Mouse (Mus musculus) ES-E14 (cell line): ENCODE data around the gene Hist2h2ac. TPM values are rescaled to one million over a fixed set of nuclear protein-coding genes. Genes with fewer than 3 reads are reported as not detected.
"Not testable (repeated sequence)": the region's sequence is repeated elsewhere in the genome, so short reads cannot be mapped to it uniquely, and the experiment has no call there.

Experiments used
- DNase-seq: peaks from one replicate; pipeline ENCODE4 v3.0.0-alpha.2; 2013; ENCODE audit warnings: low read depth, low spot score
- H3K27ac ChIP-seq: 2 replicates; pipeline ENCODE4 v1.5.1; 2012; ENCODE audit warnings: low read depth, mild to moderate bottlenecking, low read length, moderate library complexity, mixed read lengths; ENCODE audit not compliant: poor library complexity, insufficient read depth, severe bottlenecking
- H3K36me3 ChIP-seq: 2 replicates; pipeline ENCODE4 v1.6.1; 2012; ENCODE audit warnings: mild to moderate bottlenecking, low read length, moderate library complexity, mixed read lengths; ENCODE audit not compliant: control insufficient read depth, poor library complexity, insufficient read depth, severe bottlenecking
- H3K4me1 ChIP-seq, 2 experiments: fragments of 150-350 bp in 1 of 2; sonication (generic) in 1 of 2; 2 replicates each; pipeline ENCODE4 v1.6.1; 2012; ENCODE audit warnings: low read length in 2 of 2, mild to moderate bottlenecking in 1 of 2, mixed read lengths in 1 of 2; ENCODE audit not compliant: control insufficient read depth in 2 of 2, insufficient read depth in 2 of 2, poor library complexity in 1 of 2
- H3K4me3 ChIP-seq, 2 experiments: fragments of 150-350 bp in 1 of 2; sonication (generic) in 1 of 2; 2 replicates each; pipeline ENCODE4 v1.5.1; 2012; ENCODE audit warnings: low read length in 2 of 2, low read depth in 1 of 2, mild to moderate bottlenecking in 1 of 2, mixed read lengths in 1 of 2; ENCODE audit not compliant: insufficient read depth in 1 of 2, poor library complexity in 1 of 2, severe bottlenecking in 1 of 2
- H3K9ac ChIP-seq: 2 replicates; pipeline ENCODE4 v1.6.1; 2012; ENCODE audit warnings: low read depth, mild to moderate bottlenecking, low read length, mixed read lengths; ENCODE audit not compliant: poor library complexity, insufficient read depth, severe bottlenecking
- H3K9me3 ChIP-seq: fragments of 150-350 bp; sonication (generic); 2 replicates; pipeline ENCODE4 v1.6.1; 2012; ENCODE audit warnings: low read depth, mild to moderate bottlenecking, low read length; ENCODE audit not compliant: control insufficient read depth, insufficient read depth
- CHD2 ChIP-seq: IDR thresholded peaks from 2 replicates; pipeline ENCODE4 v1.6.1; 2014; ENCODE audit warnings: mild to moderate bottlenecking, low read depth, low read length, inconsistent platforms
- HCFC1 ChIP-seq: IDR thresholded peaks from 2 replicates; pipeline ENCODE4 v1.6.1; 2012; ENCODE audit warnings: low read length, inconsistent platforms, borderline replicate concordance; ENCODE audit not compliant: insufficient read depth
- MAFK ChIP-seq: IDR thresholded peaks from 2 replicates; pipeline ENCODE4 v1.6.1; 2014; ENCODE audit warnings: mild to moderate bottlenecking, low read depth, low read length, inconsistent platforms; ENCODE audit not compliant: insufficient read depth
- ZC3H11A ChIP-seq: IDR thresholded peaks from 2 replicates; pipeline ENCODE4 v1.6.1; 2012; ENCODE audit warnings: low read depth, mild to moderate bottlenecking, inconsistent platforms, low read length, borderline replicate concordance
- ZNF384 ChIP-seq: IDR thresholded peaks from 2 replicates; pipeline ENCODE4 v1.6.1; 2012; ENCODE audit warnings: low read depth, low read length, inconsistent platforms
- in situ Hi-C, 2 experiments: fragments of 600-800 bp; cut with MboI; formaldehyde crosslinking; loops; one replicate each; pipeline ENCODE4 v1.15.1; 2025; ENCODE audit warnings: low sequenced_read_pairs in 2 of 2, inconsistent platforms in 1 of 2; ENCODE audit not compliant: unreplicated experiment in 2 of 2
- total RNA-seq: library from RNA; depleted of rRNA; stranded (reverse); fragments of 300-350 nt; gene quantifications from 2 replicates; pipeline ENCODE4 v1.2.3, GENCODE M21; 2012

Hist2h2ac gene
- total RNA-seq, 1 experiment = 687 TPM

GRCm38 (mm10) chr3:96175251-96175650 is 45.4 kb downstream of the Hist2h2ac start:
- H3K4me3 ChIP-seq = no peak overlapping the region

GRCm38 (mm10) chr3:96174042-96174441 is 46.6 kb downstream of the Hist2h2ac start:
- DNase-seq, H3K27ac ChIP-seq, H3K9me3 ChIP-seq, in situ Hi-C loops: not testable (repeated sequence)
- Histone ChIP-seq H3K4me3 (peak overlapping the region; percentile 6 to 98; a peak in 2 of 4 replicates), H3K36me3 (peaks cover 37% of the 10 kb centered on the region), H3K4me1 (peaks cover 5 to 14% of the 10 kb centered on the region in 2 experiments; a peak in 3 of 4 replicates), H3K9ac (peak overlapping the region; percentile 26; the same call in 1 of the 2 replicates)

More at GRCm38 (mm10) chr3:96175251-96175650, 45.4 kb downstream of the Hist2h2ac start:
- Histone ChIP-seq H3K4me1 (peaks cover 5 to 13% of the 10 kb centered on the region in 2 experiments; a peak in 3 of 4 replicates), H3K27ac (no peak overlapping the region; the same call in 1 of the 2 replicates), H3K9me3 (no peaks in the 10 kb centered on the region), H3K9ac (no peak overlapping the region), H3K36me3 (peaks cover 35% of the 10 kb centered on the region)
- DNase-seq = no peak
- TF ChIP-seq ZC3H11A (no peak), ZNF384 (0 out of 2 replicates have a peak, but pooled peaks have one; percentile 40)
- in situ Hi-C loops = no loop called here

- TF ChIP-seq ZNF384 (no peak), MAFK (no peak), HCFC1 (no peak), ZC3H11A (no peak), CHD2 (no peak)
- no peak for DNase-seq
- H3K27ac ChIP-seq = no peak overlapping the region
- peaks cover 37% of the 10 kb centered on the region for H3K36me3 ChIP-seq
- H3K4me3 ChIP-seq = peak overlapping the region; percentile 97 to 98
- in situ Hi-C loops = no loop called here
- peak overlapping the region; percentile 99 for H3K9ac ChIP-seq
- peaks cover 5 to 14% of the 10 kb centered on the region in 2 experiments; a peak in 3 of 4 replicates for H3K4me1 ChIP-seq
- no peaks in the 10 kb centered on the region for H3K9me3 ChIP-seq
Observed at GRCm38 (mm10) chr3:96173185-96173584, 47.5 kb downstream of the Hist2h2ac start.

- H3K27ac ChIP-seq = peak within 1 kb of the TSS; percentile 86
- no peak for TF ChIP-seq ZC3H11A
- no peak for TF ChIP-seq ZNF384
- TF ChIP-seq HCFC1 = peak; percentile 71; the same call in 1 of the 2 replicates
- peaks cover 5 to 14% of the 10 kb centered on the region in 2 experiments; a peak in 3 of 4 replicates for H3K4me1 ChIP-seq
- H3K36me3 ChIP-seq = peaks cover 32% of the 10 kb centered on the region
- in situ Hi-C loops = no loop called here
- peak within 1 kb of the TSS; percentile 97 to 98 for H3K4me3 ChIP-seq
- peak; percentile 82 for DNase-seq
- H3K9ac ChIP-seq = peak within 1 kb of the TSS; percentile 99
- no peaks in the 10 kb centered on the region for H3K9me3 ChIP-seq
Observed at GRCm38 (mm10) chr3:96172197-96173178, 48.2 kb downstream of the Hist2h2ac start, which contains the start of gene Sf3b4. Gene Sf3b4 (plus strand): TSS chr3:96172332.
